Mouse (Mus musculus) hematopoietic stem cell, adult 5-6 weeks (primary cell): Measurements from ENCODE around the gene Hils1. TPM values are rescaled to one million over a fixed set of nuclear protein-coding genes. Genes with fewer than 3 reads are reported as not detected.

Experiments
- ATAC-seq, 2 experiments: fragments of 125-278 bp in 1 of 2; replicated peaks in 1 of 2; 2 replicates each; pipeline ENCODE4 v1.8.0; 2016 to 2017; ENCODE audit warnings: inconsistent platforms in 2 of 2, mild to moderate bottlenecking in 2 of 2, moderate number of reproducible peaks in 2 of 2, low read depth in 1 of 2, moderate TSS enrichment in 1 of 2; ENCODE audit not compliant: low FRiP score in 2 of 2, poor library complexity in 2 of 2, severe bottlenecking in 2 of 2, insufficient read depth in 1 of 2, low TSS enrichment in 1 of 2
- total RNA-seq: library from RNA; stranded (forward); fragments of 172-1452, 232-1000 nt; gene quantifications from 2 replicates; pipeline ENCODE4 v1.2.3, GENCODE M21; 2017

Hils1 gene
- not detected in 2 replicates for total RNA-seq

DNA sequence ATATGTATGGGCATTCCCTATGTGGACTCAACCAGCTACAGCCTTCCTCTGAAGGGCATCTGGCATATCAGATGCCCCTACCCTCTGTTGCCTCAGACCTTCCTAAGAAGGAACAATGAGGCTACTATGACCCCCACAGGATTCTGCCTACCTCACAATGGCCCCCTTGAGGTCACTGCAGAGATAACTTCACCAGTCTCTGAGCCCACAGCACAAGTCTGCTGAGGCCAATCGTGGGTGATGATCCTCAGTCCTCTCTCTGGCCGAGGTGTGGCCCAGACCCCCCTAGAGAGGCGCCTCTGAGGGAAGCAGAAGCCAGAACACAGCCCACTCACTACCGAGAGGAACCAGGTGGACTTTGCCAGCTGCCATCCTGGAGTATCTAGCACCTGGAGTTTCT lies at the start of gene Hils1:
Hils1 (plus strand) TSS at position 175 of the 400 bp plus-strand sequence.
- ATAC-seq, result no peak

DNA sequence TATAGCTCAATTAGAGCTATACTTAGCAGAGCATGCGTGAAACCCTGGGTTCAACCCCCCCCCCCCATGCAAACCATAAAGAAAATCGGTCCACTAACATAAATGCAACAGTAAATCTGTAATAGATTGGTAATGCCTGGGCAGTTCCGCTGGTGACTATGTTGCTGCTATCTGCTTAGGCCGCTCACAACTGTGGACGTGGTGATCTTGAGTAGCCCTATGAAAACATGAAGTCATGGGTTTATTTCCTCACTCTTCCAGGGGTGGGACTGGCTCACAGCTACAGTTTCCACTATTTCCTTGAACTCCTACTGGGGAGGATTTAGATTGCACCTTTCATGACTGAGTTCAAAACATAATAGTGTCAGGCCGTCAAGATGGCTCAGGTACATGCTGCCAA lies 49.7 kb upstream of the Hils1 start:
- no peak for ATAC-seq

DNA sequence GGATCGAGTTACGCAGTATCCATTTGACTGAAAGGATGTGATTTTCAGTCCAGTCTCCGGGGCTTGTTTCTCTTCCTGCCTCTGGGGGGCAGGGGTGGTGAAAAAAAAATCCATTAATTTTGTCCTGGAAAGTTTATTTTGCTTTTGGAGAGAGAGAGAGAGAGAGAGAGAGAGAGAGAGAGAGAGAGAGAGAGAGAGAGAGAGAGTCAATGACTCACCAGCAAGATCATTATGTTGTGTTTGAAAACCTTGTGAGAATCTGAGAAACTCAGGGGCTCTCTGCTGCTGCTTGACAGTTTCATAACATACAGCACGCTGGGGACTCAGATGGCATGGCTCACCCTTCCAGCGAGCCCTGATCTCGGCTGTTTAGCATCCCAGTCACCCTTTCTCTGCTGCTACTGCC lies 46.4 kb upstream of the Hils1 start:
- no peak for ATAC-seq

DNA sequence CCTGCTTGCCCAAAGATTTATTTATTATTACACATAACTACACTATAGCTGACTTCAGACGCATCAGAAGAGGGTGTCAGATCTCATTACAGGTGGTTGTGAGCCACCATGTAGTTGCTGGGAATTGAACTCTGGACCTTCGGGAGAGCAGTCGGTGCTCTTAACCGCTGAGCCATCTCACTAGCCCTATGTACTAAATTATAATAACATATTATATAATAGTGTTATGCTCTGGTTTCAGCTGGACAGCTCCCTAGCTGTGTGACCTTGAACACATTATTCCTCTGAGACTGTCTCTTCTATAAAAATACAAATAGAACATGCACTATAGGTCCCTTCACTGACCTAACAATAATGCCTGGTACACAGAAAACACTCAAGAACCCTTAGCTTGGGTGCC lies 42.4 kb upstream of the Hils1 start:
- no peak for ATAC-seq

DNA sequence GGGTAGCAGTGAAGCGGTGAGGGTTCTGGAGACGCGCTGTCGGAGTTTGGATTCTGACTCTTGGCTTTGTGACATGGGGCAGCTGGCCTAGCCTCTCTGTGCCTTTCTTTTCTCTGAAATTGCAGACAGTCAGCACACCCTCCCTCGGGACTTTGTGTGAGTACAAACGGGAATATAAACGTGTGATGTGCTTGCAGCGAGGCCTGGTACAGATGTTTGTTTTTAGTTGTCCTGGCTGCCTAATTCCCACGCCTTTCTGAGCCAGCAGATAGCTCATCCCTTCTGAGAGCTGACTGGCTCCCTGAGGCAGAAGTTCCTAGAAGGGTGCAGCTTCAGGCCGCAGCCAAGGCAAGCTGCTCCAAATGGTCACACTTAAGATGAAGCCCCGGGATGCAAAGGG lies 41.0 kb upstream of the Hils1 start:
- ATAC-seq, result no peak

DNA sequence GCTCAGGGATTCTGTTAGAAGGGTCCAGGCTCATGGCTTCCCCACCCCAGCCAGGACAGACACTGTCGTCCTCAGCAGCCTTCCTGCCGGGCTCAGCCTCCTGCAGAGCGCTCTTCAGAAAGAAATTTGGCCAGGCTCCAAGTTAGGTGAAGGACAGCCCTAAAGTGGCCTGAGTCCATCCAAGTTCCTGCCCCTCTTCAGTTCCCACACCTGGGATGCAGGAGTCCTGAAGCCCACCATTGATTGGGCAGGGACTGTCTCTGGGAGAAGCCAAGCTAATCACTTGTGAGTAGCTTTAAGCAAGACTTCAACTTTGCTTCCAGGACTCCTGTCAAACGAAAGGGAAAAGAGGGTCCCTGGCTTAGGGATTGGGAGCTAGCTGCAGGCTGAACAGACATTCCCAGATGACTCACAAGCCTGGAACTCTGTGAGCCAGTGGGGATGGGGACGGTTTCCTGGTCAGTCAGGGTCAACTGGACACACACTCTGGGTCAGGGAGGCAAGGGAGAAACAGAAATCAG lies 39.6 kb upstream of the Hils1 start:
- no peak for ATAC-seq

DNA sequence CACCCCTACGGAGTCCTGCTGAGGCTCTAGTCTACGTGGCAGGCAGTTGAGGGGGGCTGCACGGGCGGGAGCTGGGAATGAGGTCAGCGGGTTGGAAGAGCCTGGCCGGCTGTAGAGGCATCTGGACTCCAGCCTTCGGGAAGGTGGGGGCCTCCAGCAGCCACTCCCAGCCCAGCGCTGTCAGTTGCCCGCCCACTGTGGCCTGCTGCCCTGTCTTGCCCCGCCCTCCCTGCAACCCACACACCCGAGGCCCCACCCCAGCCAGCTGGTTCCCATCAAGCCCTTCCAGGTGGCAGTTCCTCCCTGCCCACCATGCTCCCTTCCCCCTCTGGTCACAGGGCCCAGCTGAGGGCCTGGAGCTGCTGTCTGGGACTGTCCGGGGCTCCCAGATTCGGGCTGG lies 38.6 kb upstream of the Hils1 start:
- ATAC-seq, result peak; percentile 70 to 76

DNA sequence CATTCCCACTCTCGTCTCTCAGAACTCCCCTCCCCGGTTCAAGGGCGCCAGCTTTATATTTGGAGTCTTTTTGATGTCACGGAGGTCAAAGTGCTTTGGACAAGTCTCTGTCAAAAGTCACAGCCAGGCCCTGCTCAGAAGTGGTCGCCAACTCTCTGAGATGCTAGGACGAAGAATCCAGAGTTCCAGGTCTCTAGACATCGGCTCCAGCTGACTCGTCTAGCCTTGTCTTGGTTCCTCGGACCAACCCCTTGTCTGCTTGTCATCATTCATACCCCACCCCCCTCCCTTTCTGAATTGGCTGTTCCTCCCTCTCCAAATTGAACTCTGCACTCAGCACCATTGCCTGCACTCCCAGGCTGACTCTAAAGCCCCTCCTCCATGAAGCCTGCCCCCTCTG lies 37.8 kb upstream of the Hils1 start:
- ATAC-seq, result no peak

DNA sequence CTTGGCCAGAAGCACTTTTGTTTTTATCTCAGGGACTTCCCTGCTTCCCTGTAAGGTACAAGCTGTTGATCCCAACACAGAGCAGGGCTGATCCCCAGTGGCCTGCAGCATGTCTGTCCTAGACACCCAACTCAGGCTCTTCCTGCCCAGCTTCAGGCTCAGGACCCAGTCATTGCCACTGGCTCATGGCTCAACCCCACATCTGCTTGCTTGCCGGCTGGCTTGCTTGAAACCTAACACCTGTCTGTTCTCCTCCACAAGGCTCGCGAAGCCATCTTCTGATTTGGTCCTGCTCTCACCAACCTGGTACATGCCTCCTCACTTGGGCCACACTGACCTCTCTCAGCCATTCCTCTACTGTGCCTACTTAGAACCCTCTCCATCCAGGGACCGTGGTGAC lies 37.2 kb upstream of the Hils1 start:
- ATAC-seq, result no peak

DNA sequence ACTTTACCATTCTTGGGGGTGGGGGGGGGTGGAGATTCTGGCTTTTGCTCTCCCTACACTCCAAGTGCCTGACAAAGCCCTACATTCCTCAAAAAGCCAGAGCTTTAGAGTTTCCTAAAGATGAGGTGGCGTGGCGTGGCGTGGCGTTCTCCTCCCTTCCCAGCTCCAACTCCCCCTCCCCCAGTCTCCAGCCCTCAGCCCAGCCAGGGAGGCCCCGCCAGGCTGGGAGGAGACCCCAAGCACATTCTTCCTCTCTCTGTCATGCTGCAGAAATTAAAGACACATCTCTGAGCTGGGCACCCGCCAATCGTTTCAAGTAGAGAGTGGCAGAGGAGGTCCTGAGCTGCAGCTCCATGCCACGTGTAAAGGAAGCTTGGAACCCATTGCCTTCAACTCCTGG lies 33.8 kb upstream of the Hils1 start:
- no peak for ATAC-seq

DNA sequence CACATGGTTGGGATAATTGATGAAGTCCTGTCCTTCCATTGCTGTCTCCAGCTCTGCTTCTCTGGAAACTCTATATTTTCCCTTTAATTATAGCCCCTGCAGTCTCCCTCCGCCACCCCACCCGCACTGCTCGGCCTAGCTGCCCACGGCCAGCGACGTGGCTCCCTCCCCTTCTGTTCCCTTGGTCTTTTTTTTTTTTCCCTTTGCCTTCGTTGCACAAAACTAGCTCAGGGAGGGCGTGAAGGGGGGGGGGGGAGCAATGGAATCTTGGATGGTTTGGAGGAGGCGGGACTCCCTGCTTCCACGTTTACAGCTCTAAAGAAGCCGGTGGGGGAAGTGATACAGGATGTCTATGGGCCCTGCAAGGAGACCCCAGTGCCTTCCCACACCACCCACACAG lies 32.9 kb upstream of the Hils1 start:
- ATAC-seq, result no peak

DNA sequence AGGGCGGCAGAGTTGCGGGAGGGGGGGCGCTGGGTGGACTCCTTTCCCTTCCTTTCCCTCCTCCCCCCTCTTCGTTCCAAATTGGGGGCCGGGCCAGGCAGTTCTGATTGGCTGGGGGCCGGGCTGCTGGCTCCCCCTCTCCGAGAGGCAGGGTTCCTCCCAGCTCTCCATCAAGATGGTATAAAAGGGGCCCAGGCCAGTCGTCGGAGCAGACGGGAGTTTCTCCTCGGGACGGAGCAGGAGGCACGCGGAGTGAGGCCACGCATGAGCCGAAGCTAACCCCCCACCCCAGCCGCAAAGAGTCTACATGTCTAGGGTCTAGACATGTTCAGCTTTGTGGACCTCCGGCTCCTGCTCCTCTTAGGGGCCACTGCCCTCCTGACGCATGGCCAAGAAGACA lies 31.3 kb upstream of the Hils1 start, which contains the start of gene Col1a1:
Col1a1 (plus strand) TSS at position 180 of the 400 bp plus-strand sequence.
- ATAC-seq, result no peak

DNA sequence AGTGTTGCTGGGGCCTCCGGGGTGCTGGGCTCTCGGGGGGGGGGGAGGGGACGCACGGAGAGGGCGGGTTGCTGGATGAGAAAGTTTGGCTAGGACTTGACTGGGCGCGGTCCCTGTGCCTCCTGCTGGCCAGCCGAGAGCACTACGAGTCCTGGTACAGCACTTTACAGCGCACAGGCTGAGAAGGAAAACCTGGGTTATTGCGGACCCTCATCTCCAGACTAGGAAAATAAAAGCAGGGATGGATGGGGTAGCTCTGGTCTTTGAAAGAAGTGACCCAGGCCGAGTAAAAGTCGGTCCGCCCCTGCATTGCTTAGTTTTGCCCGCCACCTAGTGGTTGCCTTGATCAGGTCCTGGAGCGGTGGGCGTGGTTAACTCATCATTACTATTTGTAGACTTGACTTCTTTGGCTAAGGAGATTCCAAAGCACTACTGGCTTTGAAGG lies 30.5 kb upstream of the Hils1 start:
- ATAC-seq, result peak; percentile 82 to 88

DNA sequence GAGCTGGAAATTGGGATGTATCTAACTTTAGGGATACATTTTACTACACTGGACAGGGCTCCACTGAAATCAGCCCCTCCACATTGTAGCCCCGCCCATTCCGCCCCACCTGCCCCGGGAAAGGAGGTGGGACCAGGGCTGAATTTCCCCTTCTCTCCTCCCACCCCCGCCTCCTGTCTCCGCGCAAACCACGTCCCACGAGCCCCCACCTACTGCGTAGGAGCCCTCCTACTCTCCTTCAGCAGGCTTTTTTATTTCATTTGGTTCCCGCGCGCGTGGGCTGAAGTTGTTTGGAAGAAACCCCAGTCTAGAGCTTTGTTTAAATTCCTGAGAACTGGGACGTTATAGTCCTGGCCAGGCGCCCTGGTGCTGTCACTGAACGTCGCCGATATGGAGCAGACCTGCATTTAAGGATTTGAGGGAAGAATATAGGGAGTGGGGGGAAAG lies 30.0 kb upstream of the Hils1 start:
- ATAC-seq, result peak; percentile 39 to 51; a peak in 2 of 4 replicates

DNA sequence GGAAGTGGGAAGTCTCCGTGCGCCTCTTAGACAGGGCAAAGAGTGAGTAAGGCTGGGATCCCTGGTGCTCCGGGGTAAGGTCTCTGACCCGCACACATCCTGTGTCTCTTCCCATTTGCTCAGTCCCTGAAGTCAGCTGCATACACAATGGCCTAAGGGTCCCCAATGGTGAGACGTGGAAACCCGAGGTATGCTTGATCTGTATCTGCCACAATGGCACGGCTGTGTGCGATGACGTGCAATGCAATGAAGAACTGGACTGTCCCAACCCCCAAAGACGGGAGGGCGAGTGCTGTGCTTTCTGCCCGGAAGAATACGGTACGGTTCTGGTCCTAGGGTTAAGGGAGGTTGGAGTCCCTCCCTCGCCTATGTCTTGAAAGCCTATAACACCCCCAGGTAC lies 29.6 kb upstream of the Hils1 start:
- ATAC-seq, result no peak

DNA sequence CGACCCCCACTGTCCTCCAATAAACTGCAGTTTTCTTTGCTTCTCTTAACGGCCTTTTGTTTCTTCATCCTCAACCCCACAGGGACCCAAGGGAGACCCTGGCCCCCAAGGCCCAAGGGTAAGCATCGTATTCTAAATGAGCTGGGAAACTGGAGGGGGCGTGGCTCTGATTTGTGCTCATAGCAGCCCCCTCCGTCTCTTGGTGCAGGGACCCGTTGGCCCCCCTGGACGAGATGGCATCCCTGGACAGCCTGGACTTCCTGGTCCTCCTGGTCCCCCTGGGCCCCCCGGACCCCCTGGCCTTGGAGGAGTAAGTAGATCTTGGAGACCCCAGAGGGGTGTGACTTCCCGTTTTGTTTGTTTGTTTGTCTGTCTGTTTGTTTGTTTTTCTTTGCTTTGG lies 29.1 kb upstream of the Hils1 start:
- ATAC-seq, result no peak

DNA sequence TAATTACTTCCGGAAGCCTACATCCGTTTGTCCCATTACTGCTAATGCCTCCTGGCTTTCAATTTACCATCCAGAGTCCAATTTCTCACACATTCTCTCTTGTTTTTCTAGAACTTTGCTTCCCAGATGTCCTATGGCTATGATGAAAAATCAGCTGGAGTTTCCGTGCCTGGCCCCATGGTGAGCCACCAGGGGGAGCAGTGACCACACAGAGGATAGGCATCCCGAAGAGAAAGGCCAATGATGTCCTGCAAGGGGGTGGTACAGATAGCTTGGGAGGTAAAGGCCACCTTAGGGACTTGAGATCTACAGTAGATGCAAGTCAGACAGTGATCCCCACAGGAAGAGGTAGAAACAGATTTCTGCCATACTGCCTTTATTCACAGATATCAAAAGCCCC lies 28.1 kb upstream of the Hils1 start:
- peak in 1 of 2 experiments; percentile 39; a peak in 1 of 4 replicates for ATAC-seq

DNA sequence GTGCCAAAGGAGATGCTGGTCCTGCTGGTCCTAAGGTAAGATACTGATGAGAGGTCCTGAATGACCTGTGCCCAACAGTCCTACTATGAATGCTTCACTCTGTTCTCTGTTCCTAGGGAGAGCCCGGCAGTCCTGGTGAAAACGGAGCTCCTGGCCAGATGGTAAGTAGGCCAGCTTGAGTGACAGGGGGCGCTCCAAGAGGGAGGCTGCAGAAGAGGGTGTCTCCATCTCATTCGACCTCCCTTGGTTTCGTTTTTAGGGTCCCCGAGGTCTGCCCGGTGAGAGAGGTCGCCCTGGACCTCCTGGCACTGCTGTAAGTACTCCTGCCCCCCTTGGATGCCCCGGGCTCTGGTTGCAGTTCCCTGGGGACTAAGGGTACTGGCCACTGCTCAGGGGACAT lies 26.3 kb upstream of the Hils1 start:
- ATAC-seq, result no peak

DNA sequence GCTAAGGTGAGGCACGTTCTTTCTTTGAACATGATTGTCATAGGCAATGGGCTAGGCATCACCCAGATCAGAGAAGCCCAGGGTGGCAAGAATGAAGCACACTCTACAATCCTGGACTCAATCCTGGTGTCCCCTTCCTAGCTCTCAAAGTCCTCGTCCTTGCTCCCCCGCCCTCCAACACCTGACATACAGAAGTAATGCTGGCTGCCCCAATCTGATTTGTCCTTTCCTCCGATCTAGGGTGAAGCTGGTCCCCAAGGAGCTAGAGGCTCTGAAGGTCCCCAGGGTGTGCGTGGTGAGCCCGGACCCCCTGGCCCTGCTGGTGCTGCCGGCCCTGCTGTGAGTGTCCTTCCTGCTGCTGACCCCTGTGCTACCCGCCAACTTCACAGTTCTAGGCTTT lies 25.6 kb upstream of the Hils1 start:
- ATAC-seq, result no peak
